Mouse (Mus musculus): ENCODE data around the gene Gigyf2. TPM values are rescaled to one million over a fixed set of nuclear protein-coding genes. Genes with fewer than 3 reads are reported as not detected.
A peak's percentile ranks its signal among the peaks of the same experiment; 100 is the strongest.

Gigyf2 gene
- 76.1 and 82.9 TPM in 2 replicates for polyA plus RNA-seq (2011; ENCODE audit: insufficient read length, low read depth, missing spikeins)

DNA sequence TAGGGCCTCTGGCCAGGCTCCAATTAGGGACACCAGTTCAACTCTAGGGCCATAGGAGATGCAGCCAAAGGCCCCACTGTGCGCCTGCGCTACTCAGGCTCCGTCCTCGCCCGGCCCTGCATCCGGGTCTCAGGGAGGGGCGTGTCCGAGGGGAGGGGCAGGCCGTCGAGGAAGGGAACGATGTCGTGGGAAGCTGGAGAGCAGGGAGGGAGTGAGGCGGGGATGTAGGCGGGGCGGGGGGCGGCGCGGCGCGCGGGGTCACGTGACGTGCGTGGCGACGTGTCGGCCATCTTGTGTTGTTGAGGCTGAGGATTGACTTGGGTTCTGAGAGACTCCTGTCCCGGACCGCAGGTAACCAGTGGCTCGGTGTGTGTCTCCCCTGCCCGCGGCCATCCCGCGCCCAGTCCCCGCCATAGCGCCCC is at the start of gene Gigyf2:
TSS of gene Gigyf2 (plus strand) at position 257 of the 422 bp plus-strand sequence.
- no peaks in the 10 kb centered on the region for H3K4me1 ChIP-seq (ENCODE audit: control insufficient read depth, insufficient read depth, low read length)
- peak within 1 kb of the TSS; percentile 85 for H3K4me3 ChIP-seq (ENCODE audit: insufficient read depth, low read length)
- H3K27ac ChIP-seq (ENCODE audit: insufficient read depth, low read length): 0 out of 2 replicates have a peak within 1 kb of the TSS, but pooled peaks have one; percentile 28
- TF ChIP-seq CTCF (IDR thresholded peaks at IDR 0.05; ENCODE audit: borderline replicate concordance, insufficient read depth, low read length) (no peak), POLR2A (IDR thresholded peaks at IDR 0.05; ENCODE audit: low read depth, low read length) (peak; percentile 89)

DNA sequence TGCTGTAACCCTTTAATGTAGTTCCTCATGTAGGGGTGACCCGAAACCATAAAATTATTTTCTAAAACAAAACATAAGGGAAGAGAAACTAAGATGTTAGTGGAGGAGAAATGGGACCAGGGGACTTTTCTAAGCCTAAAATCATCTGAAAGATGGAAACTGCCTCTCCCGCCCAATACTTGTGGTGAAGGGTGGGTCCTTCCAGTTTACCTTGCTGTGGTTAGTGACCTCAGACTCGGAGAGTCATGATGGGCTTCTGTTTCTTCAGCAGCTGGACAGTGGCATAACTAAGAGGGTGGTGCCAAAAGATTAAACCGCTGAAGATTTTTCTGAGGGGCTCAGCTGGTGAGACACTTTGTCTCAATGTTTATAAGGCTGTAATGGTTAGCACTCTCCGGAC is 46.5 kb upstream of the Gigyf2 start:
- no peak overlapping the region for H3K27ac ChIP-seq (ENCODE audit: insufficient read depth, low read length)
- TF ChIP-seq CTCF (IDR thresholded peaks at IDR 0.05; ENCODE audit: borderline replicate concordance, insufficient read depth, low read length) (no peak), POLR2A (IDR thresholded peaks at IDR 0.05; ENCODE audit: low read depth, low read length) (no peak)
- no peak overlapping the region for H3K4me3 ChIP-seq (ENCODE audit: insufficient read depth, low read length)
- no peaks in the 10 kb centered on the region for H3K4me1 ChIP-seq (ENCODE audit: control insufficient read depth, insufficient read depth, low read length)

DNA sequence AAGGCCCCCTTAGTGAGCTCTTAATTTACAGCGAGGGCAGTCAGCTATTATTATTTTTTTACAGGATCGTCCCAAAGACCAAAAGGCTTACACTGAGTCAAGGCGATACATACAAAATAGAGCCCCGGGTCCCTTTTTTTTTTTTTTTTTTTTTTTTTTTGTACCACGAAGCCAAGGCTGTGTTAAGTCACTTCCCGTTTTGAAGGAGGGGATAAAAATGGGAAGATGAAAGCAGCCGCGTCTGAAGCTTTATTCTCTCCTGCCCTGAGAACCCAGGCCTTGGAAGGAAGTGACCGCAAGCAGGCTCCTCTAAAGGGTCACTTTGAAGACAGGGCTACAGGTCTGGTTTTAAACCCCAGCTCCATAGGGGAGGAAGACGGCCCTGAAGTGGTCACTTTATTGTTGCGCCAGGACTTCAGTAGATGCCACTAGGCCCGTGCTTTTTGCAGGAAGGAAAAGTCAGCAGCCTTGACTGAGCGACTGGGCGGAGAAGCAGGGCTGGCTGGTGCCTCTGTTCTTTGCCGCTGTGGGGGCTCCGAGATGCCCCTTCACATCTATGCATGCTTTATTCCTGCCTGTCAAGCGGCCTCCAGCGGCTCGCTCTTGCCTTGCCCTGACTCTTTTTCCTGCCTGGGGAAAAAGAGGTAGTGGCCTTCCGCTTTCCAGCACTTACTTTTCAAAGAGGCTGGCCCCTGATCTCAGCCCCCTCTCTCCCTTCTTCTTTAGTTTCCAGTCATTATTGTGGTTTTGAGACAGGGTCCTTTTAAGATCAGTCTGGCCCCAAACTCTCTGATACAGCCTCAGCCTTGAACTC is 45.0 kb upstream of the Gigyf2 start:
- Histone ChIP-seq H3K4me3 (ENCODE audit: insufficient read depth, low read length) (no peak overlapping the region), H3K4me1 (ENCODE audit: control insufficient read depth, insufficient read depth, low read length) (no peaks in the 10 kb centered on the region), H3K27ac (ENCODE audit: insufficient read depth, low read length) (no peak overlapping the region)
- TF ChIP-seq CTCF (IDR thresholded peaks at IDR 0.05; ENCODE audit: borderline replicate concordance, insufficient read depth, low read length): no peak
- TF ChIP-seq POLR2A (IDR thresholded peaks at IDR 0.05; ENCODE audit: low read depth, low read length): no peak

DNA sequence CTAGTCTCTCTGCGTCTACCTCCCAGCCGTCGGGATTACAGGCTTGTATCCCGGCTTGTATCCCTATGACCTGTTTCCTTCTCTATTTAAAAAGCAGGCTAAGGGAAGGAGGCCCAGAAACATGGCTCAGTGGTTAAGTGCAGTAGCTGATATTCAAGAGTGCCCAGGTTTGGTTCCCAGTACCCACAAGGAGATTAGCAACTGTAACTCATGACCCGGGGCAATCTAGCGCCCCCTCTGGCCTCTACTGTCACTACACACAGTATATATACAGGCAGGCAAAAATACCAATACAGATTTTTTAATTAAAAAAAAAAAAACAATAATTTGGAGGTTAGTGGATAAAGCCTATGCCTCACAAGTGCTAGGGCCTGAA is 44.4 kb upstream of the Gigyf2 start:
- Histone ChIP-seq H3K4me1 (ENCODE audit: control insufficient read depth, insufficient read depth, low read length) (no peaks in the 10 kb centered on the region), H3K27ac (ENCODE audit: insufficient read depth, low read length) (no peak overlapping the region), H3K4me3 (ENCODE audit: insufficient read depth, low read length) (no peak overlapping the region)
- TF ChIP-seq POLR2A (IDR thresholded peaks at IDR 0.05; ENCODE audit: low read depth, low read length) (no peak), CTCF (IDR thresholded peaks at IDR 0.05; ENCODE audit: borderline replicate concordance, insufficient read depth, low read length) (no peak)

DNA sequence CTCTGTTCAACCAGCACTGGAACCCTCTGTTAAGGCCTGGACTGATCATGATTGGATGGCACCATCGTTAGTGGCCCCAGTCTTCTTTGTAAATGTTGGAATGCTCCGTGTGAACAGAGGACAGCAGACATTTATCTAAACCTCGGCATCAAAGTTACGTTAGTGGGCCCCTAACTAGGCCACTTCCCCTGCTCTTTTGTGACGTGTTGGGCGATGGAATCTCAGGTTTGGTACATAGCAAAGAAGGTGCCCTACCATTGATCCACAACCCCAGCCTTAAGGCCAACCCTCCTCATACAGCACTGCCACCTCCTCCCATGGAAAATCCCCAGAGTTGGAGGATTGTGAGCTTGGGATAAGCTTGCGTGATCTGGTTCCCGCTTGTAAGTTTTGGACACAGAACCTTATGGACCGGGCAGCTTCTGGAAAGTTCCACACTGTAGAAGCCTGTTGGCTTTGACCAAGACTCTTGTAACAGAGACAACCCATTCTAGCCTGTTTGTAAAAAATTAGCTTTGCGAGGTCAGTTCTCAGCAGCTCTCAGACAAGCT is 43.3 kb upstream of the Gigyf2 start:
- Histone ChIP-seq H3K4me3 (ENCODE audit: insufficient read depth, low read length) (no peak overlapping the region), H3K27ac (ENCODE audit: insufficient read depth, low read length) (no peak overlapping the region), H3K4me1 (ENCODE audit: control insufficient read depth, insufficient read depth, low read length) (no peaks in the 10 kb centered on the region)
- no peak for TF ChIP-seq CTCF (IDR thresholded peaks at IDR 0.05; ENCODE audit: borderline replicate concordance, insufficient read depth, low read length)

DNA sequence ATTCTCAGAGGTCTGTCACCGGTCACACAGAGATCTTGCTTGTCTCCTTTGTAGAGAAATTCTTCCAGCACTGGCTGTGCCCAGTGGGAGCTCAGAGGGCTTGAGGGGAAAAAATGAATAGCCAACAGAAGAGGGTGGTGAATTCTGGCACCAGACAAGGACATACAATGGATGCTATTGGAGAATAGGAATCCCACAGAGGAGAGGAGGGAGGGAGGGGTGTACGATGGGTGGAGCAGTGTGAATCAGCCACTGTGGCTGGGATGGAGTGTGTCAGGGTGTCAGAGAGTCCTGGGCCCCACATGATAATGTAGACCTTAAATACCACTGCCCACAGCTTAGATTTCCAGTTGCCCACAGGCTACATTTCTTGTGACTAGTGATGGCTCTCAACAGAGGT is 39.7 kb upstream of the Gigyf2 start:
- H3K4me3 ChIP-seq (ENCODE audit: insufficient read depth, low read length): no peak overlapping the region
- TF ChIP-seq CTCF (IDR thresholded peaks at IDR 0.05; ENCODE audit: borderline replicate concordance, insufficient read depth, low read length) (no peak), POLR2A (IDR thresholded peaks at IDR 0.05; ENCODE audit: low read depth, low read length) (no peak)
- no peak overlapping the region for H3K27ac ChIP-seq (ENCODE audit: insufficient read depth, low read length)
- H3K4me1 ChIP-seq (ENCODE audit: control insufficient read depth, insufficient read depth, low read length): no peaks in the 10 kb centered on the region

DNA sequence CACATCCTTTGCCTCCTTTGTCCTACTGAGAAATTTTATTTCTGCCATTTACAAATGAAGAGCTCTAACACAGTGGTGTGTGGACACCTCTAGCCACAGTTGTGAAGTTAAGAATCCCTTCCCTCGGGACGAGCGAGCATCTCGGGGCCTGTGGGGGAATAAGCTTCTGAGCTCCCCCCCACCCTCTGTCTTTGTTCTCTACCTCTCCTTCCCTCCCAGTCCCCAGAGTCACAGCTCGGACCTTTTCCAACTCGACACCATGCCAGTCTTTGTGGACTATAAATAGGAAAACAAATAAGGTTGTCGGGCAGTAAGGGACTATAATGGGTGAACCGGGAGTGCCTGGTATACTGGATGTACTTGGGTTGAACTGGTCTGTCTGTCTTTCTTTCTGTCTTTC is 35.4 kb upstream of the Gigyf2 start:
- no peak overlapping the region for H3K4me3 ChIP-seq (ENCODE audit: insufficient read depth, low read length)
- TF ChIP-seq POLR2A (IDR thresholded peaks at IDR 0.05; ENCODE audit: low read depth, low read length) (no peak), CTCF (IDR thresholded peaks at IDR 0.05; ENCODE audit: borderline replicate concordance, insufficient read depth, low read length) (no peak)

DNA sequence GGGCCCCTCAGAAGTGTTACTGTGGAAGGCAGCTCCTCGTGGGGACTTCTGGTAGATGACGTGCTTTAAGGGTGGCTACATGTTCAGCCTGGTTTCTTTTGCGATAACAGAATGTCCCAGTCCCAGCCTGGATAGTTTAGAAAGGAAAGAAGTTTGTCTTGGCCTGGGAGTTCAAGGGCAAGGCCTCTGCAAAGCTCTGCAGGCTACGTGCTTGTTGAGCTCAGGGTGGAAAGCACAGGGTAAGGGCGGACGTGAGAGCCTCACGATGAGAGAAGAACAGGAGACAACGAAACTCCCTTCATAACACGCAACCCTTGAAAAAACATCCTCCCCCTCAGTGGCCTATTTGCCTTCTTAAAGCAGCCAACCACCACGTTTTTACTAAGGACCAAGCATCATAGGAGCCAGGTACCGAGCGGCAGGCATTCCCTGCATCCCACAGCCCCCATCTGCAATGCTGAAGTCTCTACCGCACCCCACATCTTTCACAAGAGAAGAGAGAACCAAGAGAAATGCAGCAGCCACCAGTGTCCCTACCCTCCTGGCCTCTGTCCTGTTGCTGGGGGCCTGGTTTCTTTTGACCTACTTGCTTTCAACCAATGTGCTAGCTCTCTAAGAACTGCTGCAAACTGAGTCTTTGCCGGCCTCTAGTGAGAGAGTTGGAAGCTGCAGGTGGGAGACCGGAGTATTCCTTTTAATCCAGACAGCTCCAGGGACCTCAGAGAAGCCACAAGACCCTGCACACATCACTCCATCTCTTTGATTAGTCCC is 34.2 kb upstream of the Gigyf2 start:
- no peak overlapping the region for H3K27ac ChIP-seq (ENCODE audit: insufficient read depth, low read length)
- H3K4me1 ChIP-seq (ENCODE audit: control insufficient read depth, insufficient read depth, low read length): no peaks in the 10 kb centered on the region
- TF ChIP-seq POLR2A (IDR thresholded peaks at IDR 0.05; ENCODE audit: low read depth, low read length) (no peak), CTCF (IDR thresholded peaks at IDR 0.05; ENCODE audit: borderline replicate concordance, insufficient read depth, low read length) (no peak)
- no peak overlapping the region for H3K4me3 ChIP-seq (ENCODE audit: insufficient read depth, low read length)

More for the DNA sequence above, 35.4 kb upstream of the Gigyf2 start:
- no peaks in the 10 kb centered on the region for H3K4me1 ChIP-seq (ENCODE audit: control insufficient read depth, insufficient read depth, low read length)
- no peak overlapping the region for H3K27ac ChIP-seq (ENCODE audit: insufficient read depth, low read length)

DNA sequence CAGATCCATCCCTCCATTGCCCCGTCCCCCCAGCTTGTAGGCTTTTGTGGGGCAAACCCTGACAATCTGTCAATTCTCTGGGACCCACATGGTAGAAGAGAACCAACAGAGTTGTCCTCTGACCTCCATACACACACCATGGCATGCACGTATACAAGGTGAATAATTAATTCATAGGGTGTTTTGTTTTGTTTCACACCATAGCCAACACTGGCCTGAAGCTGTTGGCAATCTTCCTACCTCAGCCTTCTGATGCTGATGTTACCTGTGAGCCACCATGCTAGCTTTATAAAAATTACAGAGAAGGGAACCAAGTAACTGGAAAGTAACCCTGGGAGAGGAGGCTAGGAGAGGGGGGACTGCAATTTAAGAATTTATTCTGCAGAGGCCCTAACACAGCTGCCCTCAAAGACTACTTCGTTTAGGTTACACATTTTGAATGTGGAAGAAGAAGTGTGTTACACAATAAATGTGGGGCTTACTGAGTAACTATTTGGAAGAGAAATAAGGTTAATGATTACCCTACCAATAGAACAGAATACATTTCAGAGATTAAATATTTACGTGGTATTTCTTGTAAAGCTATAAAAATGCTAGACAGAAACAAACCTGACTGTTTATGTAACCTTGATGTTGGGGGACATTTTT is 32.6 kb upstream of the Gigyf2 start:
- Histone ChIP-seq H3K27ac (ENCODE audit: insufficient read depth, low read length) (no peak overlapping the region), H3K4me3 (ENCODE audit: insufficient read depth, low read length) (no peak overlapping the region), H3K4me1 (ENCODE audit: control insufficient read depth, insufficient read depth, low read length) (no peaks in the 10 kb centered on the region)
- TF ChIP-seq POLR2A (IDR thresholded peaks at IDR 0.05; ENCODE audit: low read depth, low read length) (no peak), CTCF (IDR thresholded peaks at IDR 0.05; ENCODE audit: borderline replicate concordance, insufficient read depth, low read length) (no peak)
